Mouse (Mus musculus): ENCODE measurements around the gene Ufsp2.

Ufsp2 gene

DNA sequence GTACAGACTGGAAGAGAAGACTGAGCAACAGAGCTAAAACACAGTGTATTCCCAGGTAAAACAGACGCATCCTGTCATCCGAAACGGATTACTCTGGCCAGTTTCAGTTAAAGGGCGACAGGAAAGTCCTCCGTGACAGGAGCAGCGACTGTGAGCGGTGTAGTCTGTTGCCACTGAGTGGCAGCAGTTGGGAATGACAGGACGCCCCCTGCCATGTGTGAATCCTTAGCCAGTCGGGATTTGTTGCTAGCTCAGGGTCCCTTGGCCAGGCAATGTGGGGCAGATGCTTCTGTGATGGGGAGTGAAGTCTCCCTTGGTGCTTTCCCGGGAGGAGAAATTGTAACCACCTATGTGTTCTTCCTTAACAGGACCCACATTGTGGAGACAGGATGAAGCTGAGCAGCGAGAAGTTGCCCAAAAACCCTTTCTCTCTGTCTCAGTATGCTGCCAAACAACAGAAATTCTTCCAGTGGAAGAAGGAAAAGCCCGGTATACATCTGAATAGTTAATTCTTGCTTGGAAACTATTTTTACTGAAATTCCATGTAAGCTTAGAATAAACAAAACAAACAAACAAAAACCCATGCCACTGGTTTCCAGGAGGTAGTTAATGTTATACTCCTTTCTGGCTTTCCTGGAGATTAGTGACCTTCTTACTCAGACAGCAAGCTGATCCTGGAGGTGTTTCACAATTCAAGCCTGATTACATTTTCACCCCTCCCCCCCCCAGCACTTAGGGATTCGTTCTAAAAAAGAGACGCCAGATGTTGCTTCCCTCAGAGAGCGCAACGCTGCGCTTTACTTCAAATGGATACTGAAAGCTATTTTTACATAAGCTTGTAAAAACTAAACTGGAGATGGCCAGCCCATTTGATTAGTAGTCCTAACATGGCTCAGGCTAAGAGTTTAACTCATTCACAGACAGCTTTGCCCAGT is 35.7 kb downstream of the Ufsp2 start:
- DNase-seq (ENCODE audit: low read depth, low spot score) = no peak

DNA sequence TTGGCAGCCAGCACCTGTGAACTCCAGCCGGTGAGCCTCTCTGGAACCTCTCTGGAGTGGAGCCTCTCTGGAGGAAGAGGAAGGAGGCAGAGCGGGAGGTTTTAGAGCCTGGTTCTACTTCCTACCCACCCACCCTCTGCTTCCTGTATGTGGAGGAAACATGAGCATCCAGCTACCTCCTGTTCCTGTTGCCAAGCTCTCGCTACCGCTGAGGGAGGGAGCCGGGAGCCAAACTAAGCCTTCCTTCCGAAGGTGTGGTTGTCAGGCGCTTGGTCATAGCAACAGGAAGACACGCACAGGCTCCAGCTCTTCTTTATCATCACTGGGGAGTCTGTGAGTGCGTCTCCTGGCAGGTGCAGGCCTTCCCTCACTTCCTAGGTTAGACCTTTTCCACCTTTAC is 46.9 kb downstream of the Ufsp2 start:
- no peak for DNase-seq (ENCODE audit: low read depth, low spot score)

DNA sequence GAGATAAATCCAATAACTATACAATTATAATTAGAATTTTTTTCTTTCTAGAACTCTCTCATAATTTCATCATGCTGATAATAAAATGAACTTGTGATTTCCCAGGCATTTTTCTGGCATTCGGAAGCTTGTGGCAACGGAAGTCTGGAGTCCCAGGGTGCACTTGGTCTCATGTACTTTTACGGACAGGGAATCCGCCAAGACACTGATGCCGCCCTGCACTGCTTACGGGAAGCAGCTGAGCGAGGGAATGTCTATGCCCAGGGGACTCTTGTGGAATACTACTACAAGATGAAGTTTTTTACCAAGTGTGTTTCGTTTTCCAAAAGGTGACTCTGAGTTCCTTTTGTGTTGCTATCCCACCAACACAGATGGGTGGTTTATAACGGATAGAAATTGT is 47.4 kb downstream of the Ufsp2 start:
- no peak for DNase-seq (ENCODE audit: low read depth, low spot score)

DNA sequence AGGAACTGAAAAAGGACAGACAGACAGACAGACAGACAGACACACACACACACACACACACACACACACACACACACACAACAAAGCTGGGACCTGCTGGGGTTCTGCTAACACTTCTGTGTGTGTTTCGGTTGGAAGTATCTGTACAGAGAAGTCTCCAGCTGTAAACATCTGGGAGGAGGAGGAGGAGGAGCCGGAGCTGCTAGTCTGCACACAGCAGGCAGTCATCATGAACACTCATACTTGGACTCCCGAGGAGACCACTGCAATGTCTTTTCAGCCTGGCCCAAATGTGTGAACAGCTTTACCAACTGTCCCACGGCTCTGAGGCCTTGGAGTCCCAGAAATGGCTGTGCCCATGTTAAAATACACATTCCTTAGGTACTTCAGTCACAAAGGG is 49.1 kb downstream of the Ufsp2 start:
- DNase-seq (ENCODE audit: low read depth, low spot score) = no peak

DNA sequence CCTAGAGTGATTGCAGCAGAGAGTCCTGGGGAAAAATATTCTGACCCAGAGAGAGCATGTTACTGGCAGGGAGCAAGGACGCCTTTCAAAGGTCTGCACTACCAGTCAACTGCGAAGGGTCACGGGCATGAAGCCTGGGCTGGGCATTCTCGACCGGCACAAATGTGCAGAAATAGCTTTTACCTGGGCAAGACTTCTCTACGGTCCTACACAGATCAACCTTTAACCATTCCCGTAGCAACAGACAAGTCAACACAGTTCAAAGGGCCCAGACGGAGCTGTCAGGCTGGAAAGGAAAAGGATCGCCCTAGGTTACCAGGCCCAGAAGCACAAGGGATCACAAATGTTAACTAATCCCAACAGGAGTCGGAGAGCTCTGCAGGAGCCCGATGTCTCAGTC is 60.9 kb downstream of the Ufsp2 start:
- no peak for DNase-seq (ENCODE audit: low read depth, low spot score)

DNA sequence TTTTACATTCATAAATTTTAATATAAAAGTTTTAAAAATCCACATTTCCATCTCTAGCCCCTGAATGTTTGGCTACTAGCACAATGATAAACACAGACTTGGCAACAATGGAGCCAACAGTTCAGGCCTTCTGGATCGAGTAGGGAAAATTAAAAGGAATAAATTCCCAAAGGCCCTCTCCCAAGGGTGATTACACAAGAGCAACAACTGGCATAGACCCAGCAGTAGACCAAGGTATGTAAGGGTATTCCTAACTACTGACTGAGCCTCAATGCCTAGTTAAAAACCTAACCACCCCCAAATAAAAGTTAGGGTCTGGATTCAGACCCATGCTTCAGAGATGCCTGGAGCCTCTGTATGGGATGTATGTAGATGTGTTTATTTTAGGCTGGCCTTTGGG is 64.3 kb downstream of the Ufsp2 start:
- no peak for DNase-seq (ENCODE audit: low read depth, low spot score)

DNA sequence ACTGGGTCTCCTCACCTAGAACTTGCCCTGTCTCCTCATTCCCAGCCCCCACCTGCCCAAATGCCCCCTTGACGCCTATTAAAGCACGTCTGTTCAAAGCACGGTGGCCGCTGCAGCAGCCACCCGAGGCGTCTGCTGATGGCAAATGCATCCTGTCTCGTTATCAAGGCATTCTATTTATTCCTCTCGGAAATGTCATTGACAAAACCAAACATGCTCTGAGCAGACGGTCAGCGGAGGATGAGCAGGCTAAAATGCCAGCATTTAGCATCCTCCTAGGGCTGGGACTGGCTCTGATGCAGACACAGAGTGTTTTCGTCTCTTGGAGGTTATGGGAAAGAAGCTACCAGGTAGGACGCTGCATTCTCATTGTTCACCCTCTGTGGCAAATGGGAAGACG is 64.9 kb downstream of the Ufsp2 start:
- no peak for DNase-seq (ENCODE audit: low read depth, low spot score)
